Mouse (Mus musculus) cortical plate, adult 2 months (tissue): ENCODE data around the gene Adam15. TPM values are rescaled to one million over a fixed set of nuclear protein-coding genes. Genes with fewer than 3 reads are reported as not detected.

ENCODE experiments used
- H3K27ac ChIP-seq: fragments of 200-500 bp; 2 replicates; pipeline ENCODE4 v1.5.1; 2012; ENCODE audit warnings: low read length, control low read depth, inconsistent platforms; ENCODE audit not compliant: insufficient read depth
- H3K4me1 ChIP-seq: fragments of 200-500 bp; 2 replicates; pipeline ENCODE4 v1.6.1; 2011; ENCODE audit warnings: low read length; ENCODE audit not compliant: control insufficient read depth, insufficient read depth
- H3K4me3 ChIP-seq: fragments of 200-500 bp; 2 replicates; pipeline ENCODE4 v1.5.1; 2011; ENCODE audit warnings: mild to moderate bottlenecking, low read length, control low read depth; ENCODE audit not compliant: insufficient read depth
- CTCF ChIP-seq: fragments of 200-500 bp; IDR thresholded peaks from 2 replicates; pipeline ENCODE4 v1.5.1; 2011; ENCODE audit warnings: mild to moderate bottlenecking, control low read depth, low read length; ENCODE audit not compliant: insufficient read depth; ENCODE audit errors: extremely low read depth
- POLR2A ChIP-seq: fragments of 200-500 bp; IDR thresholded peaks from 2 replicates; pipeline ENCODE4 v1.6.1; 2011; ENCODE audit warnings: mild to moderate bottlenecking, low read length, control low read depth; ENCODE audit not compliant: insufficient read depth; ENCODE audit errors: extremely low read depth
- polyA plus RNA-seq: library from polyadenylated mRNA; depleted of rRNA; stranded (reverse); fragments of >200 nt; gene quantifications from 2 replicates; pipeline ENCODE4 v1.2.3, GENCODE M21; 2012

Gene Adam15
- polyA plus RNA-seq, 1 experiment: 170 TPM

DNA sequence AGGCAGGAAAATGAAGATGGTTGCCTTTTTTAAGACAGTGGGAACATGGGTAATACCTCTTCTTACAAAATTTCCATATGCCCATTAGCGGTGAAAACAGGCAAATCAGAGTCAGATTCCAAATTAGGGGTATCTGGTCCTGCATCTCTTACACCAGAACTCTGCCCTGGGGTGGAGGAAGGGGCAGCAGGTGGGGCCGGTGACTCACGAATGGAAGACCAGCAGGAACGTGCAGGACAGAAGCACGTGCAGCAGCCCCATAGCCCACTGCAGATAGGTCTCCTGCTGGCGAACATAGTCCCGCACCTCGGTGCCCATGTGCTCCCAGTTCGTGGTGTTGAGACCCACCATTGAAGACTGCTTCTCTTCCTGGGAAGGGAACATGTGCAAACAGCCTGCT is 6.2 kb upstream of the Adam15 start:
- no peak overlapping the region for H3K4me3 ChIP-seq
- H3K27ac ChIP-seq: no peak overlapping the region
- TF ChIP-seq CTCF: no peak
- TF ChIP-seq POLR2A: no peak
- H3K4me1 ChIP-seq: no peaks in the 10 kb centered on the region

DNA sequence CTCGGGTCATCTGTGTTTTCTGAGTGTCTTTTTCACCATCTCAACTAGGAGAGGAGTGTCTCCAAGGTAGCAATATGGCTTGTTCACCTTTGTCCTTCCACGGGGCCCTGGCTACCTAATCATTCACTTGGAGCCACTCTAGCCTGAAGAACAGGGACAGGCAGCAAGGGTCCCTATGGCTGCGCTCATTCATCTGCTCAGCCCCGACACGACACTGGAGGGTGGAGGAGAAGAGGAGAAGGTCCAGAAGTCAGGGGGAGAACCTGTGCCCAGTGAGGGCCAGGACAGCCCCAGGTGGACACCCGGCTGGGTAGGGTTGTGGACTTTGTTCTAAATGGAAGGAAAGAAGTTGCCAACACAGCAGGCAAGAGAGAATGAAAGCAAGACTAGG is 5.7 kb upstream of the Adam15 start:
- no peak overlapping the region for H3K4me3 ChIP-seq
- TF ChIP-seq POLR2A (no peak), CTCF (no peak)
- H3K27ac ChIP-seq: no peak overlapping the region
- no peaks in the 10 kb centered on the region for H3K4me1 ChIP-seq

DNA sequence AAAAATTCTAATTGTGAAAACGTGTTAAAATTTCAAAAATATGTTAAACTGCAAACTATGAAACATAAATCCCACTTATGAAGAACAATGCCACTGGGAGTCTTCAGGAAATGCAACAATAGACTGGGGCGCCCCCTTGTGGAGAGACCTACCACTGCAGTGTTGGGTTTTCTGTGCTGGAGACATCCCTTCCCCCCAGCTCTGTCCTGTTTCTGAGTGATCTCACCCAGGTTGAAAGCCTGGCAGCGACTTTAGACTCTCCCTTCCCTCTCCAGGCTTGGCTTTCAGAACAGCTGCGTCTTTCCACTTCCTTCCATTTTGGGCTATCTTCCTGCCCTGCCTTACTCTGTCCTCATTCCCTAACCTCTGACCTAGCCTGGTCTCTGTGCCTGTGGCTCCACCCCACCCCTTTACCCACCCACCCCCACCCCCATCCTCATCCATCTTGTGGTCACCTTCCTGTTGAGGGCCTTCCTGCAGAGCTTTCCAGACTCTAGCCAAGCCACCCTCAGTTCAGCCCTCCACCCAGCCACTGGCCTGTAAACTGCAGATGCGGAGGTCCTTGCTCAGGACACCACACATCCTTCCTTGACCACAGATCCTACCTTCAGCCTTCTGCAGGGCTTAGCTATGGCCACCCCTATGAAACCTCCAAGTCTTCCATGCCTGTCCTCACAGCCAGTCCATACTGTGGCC is 5.2 kb upstream of the Adam15 start:
- Histone ChIP-seq H3K4me3 (no peak overlapping the region), H3K27ac (no peak overlapping the region), H3K4me1 (no peaks in the 10 kb centered on the region)
- TF ChIP-seq POLR2A (no peak), CTCF (peak; percentile 88)

DNA sequence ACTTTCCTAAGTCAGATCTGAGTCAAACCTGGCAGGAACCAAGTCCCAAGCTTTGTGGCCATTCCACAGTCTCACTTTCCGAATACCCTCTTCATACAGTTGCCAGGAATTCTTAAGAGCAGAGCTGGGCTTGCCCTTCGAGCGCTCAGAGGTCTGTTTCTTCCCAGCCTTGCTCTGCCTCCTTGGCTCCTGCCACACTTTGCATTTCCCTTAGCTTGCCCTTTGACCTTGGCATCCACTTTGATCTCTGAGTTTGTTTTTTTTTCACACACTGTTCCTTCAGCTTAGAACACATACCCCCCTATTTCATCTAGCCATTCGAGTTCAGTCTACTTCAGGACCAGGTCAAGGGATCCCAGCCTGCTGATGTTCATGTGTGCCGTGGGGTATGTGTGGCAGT is 1.5 kb upstream of the Adam15 start:
- no peak overlapping the region for H3K27ac ChIP-seq

DNA sequence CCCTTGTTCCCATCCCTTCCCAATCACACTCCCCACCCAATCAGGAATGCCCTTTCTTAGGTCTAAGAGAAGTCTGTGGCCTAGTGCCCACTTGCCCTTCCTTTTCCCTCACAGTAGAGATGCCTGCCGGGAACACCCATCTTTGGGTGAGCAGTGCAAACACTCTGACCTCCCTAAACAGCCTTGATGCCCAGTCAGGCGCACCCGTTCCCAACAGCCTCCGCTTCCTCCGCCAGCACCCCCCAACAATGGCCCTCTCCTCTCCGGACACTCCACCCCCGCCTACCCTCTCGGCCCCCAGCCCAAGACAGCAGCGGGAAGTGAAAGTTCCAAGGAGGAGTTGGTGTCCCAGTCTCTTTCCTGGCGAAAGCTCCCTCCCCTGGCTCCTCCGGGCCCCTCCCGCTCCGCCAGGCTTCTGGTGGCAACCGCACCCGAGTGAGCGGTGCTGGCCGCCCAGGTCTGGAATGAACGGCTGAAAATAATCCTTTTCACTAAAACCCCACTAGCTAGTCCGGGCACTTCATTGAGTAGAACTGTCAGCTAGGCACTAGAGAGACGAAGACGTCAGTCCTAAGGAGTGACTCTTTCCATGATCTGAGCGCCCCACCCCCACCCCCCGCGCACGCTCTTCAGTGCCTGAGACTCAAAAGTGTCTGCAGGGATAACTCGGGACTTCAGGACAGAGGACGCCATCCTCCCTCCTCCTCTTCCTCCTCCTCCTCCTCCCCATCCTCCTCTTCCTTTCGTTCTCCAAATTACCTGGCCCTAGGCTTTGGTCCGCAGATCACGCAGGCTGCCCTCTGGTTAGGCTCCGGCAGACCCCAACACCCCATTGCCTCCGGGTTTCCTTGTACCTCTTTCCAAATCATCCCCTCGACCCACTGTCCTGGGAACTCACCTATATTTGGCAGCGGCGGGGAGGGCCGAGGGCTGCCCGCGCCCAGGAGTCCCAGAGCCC is 606 bp downstream of the Adam15 start:
- H3K27ac ChIP-seq: peak overlapping the region; percentile 54; the same call in 1 of the 2 replicates
- TF ChIP-seq POLR2A: no peak
- no peak for TF ChIP-seq CTCF
- no peaks in the 10 kb centered on the region for H3K4me1 ChIP-seq
- H3K4me3 ChIP-seq: peak overlapping the region; percentile 93

More for the DNA sequence above, 1.5 kb upstream of the Adam15 start:
- Histone ChIP-seq H3K4me1 (no peaks in the 10 kb centered on the region), H3K4me3 (no peak overlapping the region; the same call in 1 of the 2 replicates)
- TF ChIP-seq CTCF: no peak
- TF ChIP-seq POLR2A: no peak

DNA sequence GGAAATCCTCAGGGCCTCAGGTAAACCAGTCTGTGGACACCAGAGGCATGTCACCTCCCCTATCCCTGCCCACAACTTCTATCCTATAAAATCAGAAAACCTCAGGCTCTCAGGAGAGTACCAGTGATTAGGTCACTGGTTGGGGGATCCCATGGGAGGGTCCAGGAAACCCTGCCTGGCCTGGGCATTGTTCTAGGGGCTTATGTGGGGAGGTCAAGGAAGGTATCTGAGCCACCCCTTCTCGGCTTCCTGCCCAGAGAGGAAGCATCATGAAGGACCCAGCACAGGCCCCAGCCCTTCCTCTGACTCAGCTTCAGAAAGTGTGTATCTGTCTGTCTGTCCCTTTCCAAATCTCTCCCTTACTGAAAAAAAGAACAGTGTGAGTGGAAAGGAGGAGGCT is 1.9 kb downstream of the Adam15 start:
- TF ChIP-seq POLR2A (no peak), CTCF (no peak)
- no peaks in the 10 kb centered on the region for H3K4me1 ChIP-seq

DNA sequence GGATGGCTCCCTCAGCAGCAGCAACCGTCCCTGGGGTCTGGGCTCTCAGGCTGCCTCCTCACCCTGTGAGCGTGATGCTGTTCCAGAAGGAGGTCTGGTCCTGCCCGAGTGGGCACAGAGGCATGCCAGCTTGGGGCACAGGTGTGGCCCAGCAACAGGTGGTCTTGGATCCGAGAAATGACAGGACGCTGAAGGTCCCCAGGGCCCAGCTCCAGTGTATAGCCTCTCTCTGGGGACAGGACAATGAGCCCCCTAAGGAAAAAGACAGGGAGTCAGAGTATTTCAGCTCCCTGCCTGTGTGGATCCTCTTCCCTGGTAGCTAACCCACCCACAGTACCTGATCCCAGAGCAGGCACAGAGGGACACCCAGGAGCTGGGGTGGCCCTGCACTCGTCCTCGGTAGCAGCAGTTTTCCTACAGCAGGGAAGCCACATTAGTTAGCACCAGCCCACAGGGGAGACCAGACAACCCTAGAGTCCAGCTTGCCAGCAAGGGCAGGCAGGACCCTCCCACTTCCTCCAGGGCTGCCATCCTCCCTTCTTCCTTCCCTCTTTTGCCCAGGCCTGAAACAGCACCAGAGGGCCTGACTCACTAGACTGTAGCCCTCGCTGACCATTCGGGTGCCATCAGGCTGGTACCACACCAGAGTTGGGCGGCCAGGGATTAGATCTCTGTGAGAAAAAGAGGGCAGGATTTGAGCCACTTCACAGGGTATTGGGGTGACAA is 2.8 kb downstream of the Adam15 start:
- TF ChIP-seq CTCF (no peak), POLR2A (no peak)
- no peak overlapping the region for H3K27ac ChIP-seq
- H3K4me1 ChIP-seq: no peaks in the 10 kb centered on the region
- H3K4me3 ChIP-seq: no peak overlapping the region

More for the DNA sequence above, 1.9 kb downstream of the Adam15 start:
- H3K27ac ChIP-seq: no peak overlapping the region
- peak overlapping the region; percentile 93; the same call in 1 of the 2 replicates for H3K4me3 ChIP-seq

DNA sequence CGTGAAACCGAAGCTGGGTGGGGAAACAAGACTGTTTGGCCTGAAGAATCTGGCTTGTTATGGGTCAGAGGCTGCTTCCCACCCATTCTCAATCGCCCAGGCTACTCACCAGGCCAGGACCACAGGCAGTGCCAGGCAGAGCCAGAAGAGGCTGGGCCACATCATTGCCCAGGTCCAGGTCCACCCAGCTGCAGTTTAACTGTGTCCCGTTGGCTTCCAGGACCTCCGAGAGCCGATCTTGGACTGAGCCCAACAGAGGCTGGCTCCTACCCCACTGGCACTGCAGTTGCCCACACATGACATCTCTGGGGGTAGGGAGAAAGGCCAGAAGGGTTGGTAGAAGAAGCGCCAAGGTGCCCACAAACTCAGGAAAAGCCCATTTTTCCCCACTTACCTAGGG is 6.5 kb downstream of the Adam15 start:
- Histone ChIP-seq H3K4me3 (no peak overlapping the region), H3K27ac (no peak overlapping the region), H3K4me1 (no peaks in the 10 kb centered on the region)
- no peak for TF ChIP-seq POLR2A
- no peak for TF ChIP-seq CTCF

DNA sequence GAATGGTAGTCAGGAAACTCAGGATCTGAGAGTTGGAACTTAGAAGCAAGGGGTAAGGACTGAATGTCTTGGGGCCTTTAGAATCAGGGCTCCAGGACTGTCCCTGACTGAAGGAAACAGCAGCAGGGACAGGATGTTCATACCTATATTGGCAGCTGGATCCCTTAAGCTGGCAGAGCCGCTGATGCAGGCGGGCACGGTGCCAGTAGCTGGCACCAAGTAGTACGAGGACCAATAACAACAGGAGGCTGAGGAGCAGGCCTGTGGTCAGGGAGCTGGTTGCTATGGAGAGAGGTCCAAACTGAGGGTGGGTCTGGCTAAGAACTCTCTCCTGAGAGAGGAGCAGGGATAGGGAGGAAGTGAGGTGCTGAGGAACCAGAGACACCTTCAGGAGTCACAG is 8.0 kb downstream of the Adam15 start:
- Histone ChIP-seq H3K4me3 (no peak overlapping the region), H3K4me1 (no peaks in the 10 kb centered on the region), H3K27ac (no peak overlapping the region)
- no peak for TF ChIP-seq CTCF
- no peak for TF ChIP-seq POLR2A

DNA sequence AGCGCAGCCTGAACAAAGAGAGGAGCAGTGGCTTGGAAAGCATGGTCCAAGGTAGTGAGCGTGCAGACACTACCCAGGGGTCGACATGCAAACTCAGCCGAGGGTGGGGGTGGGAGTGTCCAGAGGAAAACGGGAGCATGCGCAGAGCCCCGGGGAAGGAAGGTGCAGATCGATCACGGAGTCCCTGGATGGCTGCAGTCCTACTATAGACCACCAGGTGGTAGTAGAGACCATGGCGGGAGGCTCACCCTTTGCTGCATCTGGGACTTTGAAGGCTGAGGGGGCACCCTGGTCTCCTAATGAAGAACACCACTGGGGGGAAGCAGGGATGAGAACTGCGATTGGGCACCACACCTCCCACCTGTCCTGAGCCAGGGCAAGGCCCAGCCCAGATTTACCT is 9.3 kb downstream of the Adam15 start:
- no peak overlapping the region for H3K4me3 ChIP-seq
- no peaks in the 10 kb centered on the region for H3K4me1 ChIP-seq
- H3K27ac ChIP-seq: no peak overlapping the region
- TF ChIP-seq POLR2A: no peak
- TF ChIP-seq CTCF: peak; percentile 93
